Mouse (Mus musculus): ENCODE measurements around the gene Fndc8. TPM values are rescaled to one million over a fixed set of nuclear protein-coding genes. Genes with fewer than 3 reads are reported as not detected.

The Fndc8 gene
- polyA plus RNA-seq, 1 experiment from 2014 or later = 0.27 TPM

- Histone ChIP-seq H3K36me3 (no peaks in the 10 kb centered on the region), H3K27ac (replicated peaks) (no peak overlapping the region), H3K9me3 (no peaks in the 10 kb centered on the region), H3K4me1 (peaks cover 16% of the 10 kb centered on the region; the same call in 1 of the 2 replicates), H3K27me3 (0 out of 2 replicates have a peak, but pooled peaks cover 3% of the 10 kb centered on the region), H3K4me2 (replicated peaks) (peak overlapping the region; percentile 81), H3K4me3 (peak overlapping the region; percentile 68), H3K9ac (replicated peaks) (peak overlapping the region; percentile 77)
- peak; percentile 39 for ATAC-seq (ENCODE audit: low FRiP score, low read depth)
- 4% methylated on average over 36 of the region's 36 CpGs for WGBS
Observed at GRCm38 (mm10) chr11:82870173-82871030, 21.5 kb upstream of the Fndc8 start.

GRCm38 (mm10) chr11:82871031-82871446 is 20.9 kb upstream of the Fndc8 start, which contains the start of gene Rffl:
TSS of gene Rffl (minus strand) at chr11:82871210.
- no peaks in the 10 kb centered on the region for H3K9me3 ChIP-seq
- 1% methylated on average over 42 of the region's 43 CpGs for whole genome bisulfite sequencing
- H3K36me3 ChIP-seq = no peaks in the 10 kb centered on the region
- H3K9ac ChIP-seq (replicated peaks) = peak within 1 kb of the TSS; percentile 77
- H3K4me2 ChIP-seq (replicated peaks) = peak within 1 kb of the TSS; percentile 81
- no peak within 1 kb of the TSS for H3K27ac ChIP-seq (replicated peaks)
- H3K4me1 ChIP-seq = peaks cover 16% of the 10 kb centered on the region; the same call in 1 of the 2 replicates
- peak within 1 kb of the TSS; percentile 68 for H3K4me3 ChIP-seq
- peak; percentile 94 for ATAC-seq (ENCODE audit: low FRiP score, low read depth)
- 0 out of 2 replicates have a peak, but pooled peaks cover 3% of the 10 kb centered on the region for H3K27me3 ChIP-seq

- Histone ChIP-seq H3K27me3 (0 out of 2 replicates have a peak, but pooled peaks cover 3% of the 10 kb centered on the region), H3K4me2 (replicated peaks) (no peak overlapping the region), H3K4me1 (peaks cover 9% of the 10 kb centered on the region; the same call in 1 of the 2 replicates), H3K9me3 (no peaks in the 10 kb centered on the region), H3K27ac (replicated peaks) (no peak overlapping the region), H3K4me3 (no peak overlapping the region), H3K36me3 (peaks cover 11% of the 10 kb centered on the region), H3K9ac (replicated peaks) (no peak overlapping the region)
- ATAC-seq (ENCODE audit: low FRiP score, low read depth) = no peak
- 87% methylated on average over 5 of the region's 5 CpGs for WGBS
Observed at GRCm38 (mm10) chr11:82874924-82875323, 17.0 kb upstream of the Fndc8 start.

- H3K9me3 ChIP-seq = no peaks in the 10 kb centered on the region
- H3K27ac ChIP-seq (replicated peaks) = no peak overlapping the region
- H3K36me3 ChIP-seq = peaks cover 14% of the 10 kb centered on the region
- H3K27me3 ChIP-seq = no peaks in the 10 kb centered on the region
- no peak for ATAC-seq (ENCODE audit: low FRiP score, low read depth)
- no peak overlapping the region for H3K9ac ChIP-seq (replicated peaks)
- no peak overlapping the region for H3K4me2 ChIP-seq (replicated peaks)
- WGBS = 91% methylated on average over 5 of the region's 5 CpGs
- peaks cover 3% of the 10 kb centered on the region; the same call in 1 of the 2 replicates for H3K4me1 ChIP-seq
- no peak overlapping the region for H3K4me3 ChIP-seq
Observed at GRCm38 (mm10) chr11:82875631-82876030, 16.3 kb upstream of the Fndc8 start.

- no peak for ATAC-seq (ENCODE audit: low FRiP score, low read depth)
- Histone ChIP-seq H3K36me3 (peaks cover 23% of the 10 kb centered on the region), H3K4me1 (no peaks in the 10 kb centered on the region), H3K27me3 (no peaks in the 10 kb centered on the region), H3K27ac (replicated peaks) (no peak overlapping the region), H3K4me2 (replicated peaks) (no peak overlapping the region), H3K4me3 (no peak overlapping the region), H3K9me3 (no peaks in the 10 kb centered on the region), H3K9ac (replicated peaks) (no peak overlapping the region)
- 87% methylated on average over 7 of the region's 7 CpGs for WGBS
Observed at GRCm38 (mm10) chr11:82877726-82878344, 14.1 kb upstream of the Fndc8 start.

GRCm38 (mm10) chr11:82883180-82883579 is 8.7 kb upstream of the Fndc8 start:
- Histone ChIP-seq H3K4me3 (no peak overlapping the region), H3K27me3 (no peaks in the 10 kb centered on the region), H3K27ac (replicated peaks) (no peak overlapping the region), H3K9me3 (no peaks in the 10 kb centered on the region), H3K9ac (replicated peaks) (no peak overlapping the region), H3K36me3 (peaks cover 23% of the 10 kb centered on the region), H3K4me2 (replicated peaks) (no peak overlapping the region), H3K4me1 (no peaks in the 10 kb centered on the region)
- 71% methylated on average over 8 of the region's 8 CpGs for WGBS
- no peak for ATAC-seq (ENCODE audit: low FRiP score, low read depth)

GRCm38 (mm10) chr11:82886559-82886958 is 5.4 kb upstream of the Fndc8 start:
- Histone ChIP-seq H3K36me3 (peaks cover 10% of the 10 kb centered on the region; the same call in 1 of the 2 replicates), H3K9ac (replicated peaks) (no peak overlapping the region), H3K4me2 (replicated peaks) (no peak overlapping the region), H3K4me1 (peaks cover 12% of the 10 kb centered on the region), H3K4me3 (no peak overlapping the region), H3K27me3 (peaks cover 1% of the 10 kb centered on the region; the same call in 1 of the 2 replicates), H3K9me3 (no peaks in the 10 kb centered on the region), H3K27ac (replicated peaks) (no peak overlapping the region)
- WGBS = 84% methylated on average over 3 of the region's 3 CpGs
- no peak for ATAC-seq (ENCODE audit: low FRiP score, low read depth)

GRCm38 (mm10) chr11:82888491-82888946 is 3.4 kb upstream of the Fndc8 start:
- ATAC-seq (ENCODE audit: low FRiP score, low read depth) = no peak
- H3K4me3 ChIP-seq = no peak overlapping the region
- no peaks in the 10 kb centered on the region for H3K36me3 ChIP-seq
- peaks cover 12% of the 10 kb centered on the region for H3K4me1 ChIP-seq
- peaks cover 12% of the 10 kb centered on the region for H3K27me3 ChIP-seq
- H3K9ac ChIP-seq (replicated peaks) = peak overlapping the region; percentile 15; the same call in 1 of the 2 replicates
- no peaks in the 10 kb centered on the region for H3K9me3 ChIP-seq
- no peak overlapping the region for H3K27ac ChIP-seq (replicated peaks)
- WGBS = 74% methylated on average over 10 of the region's 10 CpGs
- H3K4me2 ChIP-seq (replicated peaks) = 0 out of 2 replicates have a peak overlapping the region, but pooled peaks have one; percentile 79

- H3K9ac ChIP-seq (replicated peaks) = peak overlapping the region; percentile 72
- H3K4me1 ChIP-seq = peaks cover 12% of the 10 kb centered on the region
- peaks cover 12% of the 10 kb centered on the region for H3K27me3 ChIP-seq
- H3K36me3 ChIP-seq = no peaks in the 10 kb centered on the region
- H3K4me3 ChIP-seq = peak overlapping the region; percentile 71
- WGBS = 8% methylated on average over 31 of the region's 31 CpGs
- H3K4me2 ChIP-seq (replicated peaks) = peak overlapping the region; percentile 79
- peak overlapping the region; percentile 42; the same call in 1 of the 2 replicates for H3K27ac ChIP-seq (replicated peaks)
- ATAC-seq (ENCODE audit: low FRiP score, low read depth) = peak; percentile 34; the same call in 1 of the 2 replicates
- H3K9me3 ChIP-seq = no peaks in the 10 kb centered on the region
Observed at GRCm38 (mm10) chr11:82889524-82890341, 2.2 kb upstream of the Fndc8 start.

- Histone ChIP-seq H3K4me3 (peak within 1 kb of the TSS; percentile 71), H3K9me3 (no peaks in the 10 kb centered on the region), H3K27ac (replicated peaks) (peak within 1 kb of the TSS; percentile 42; the same call in 1 of the 2 replicates), H3K4me2 (replicated peaks) (peak within 1 kb of the TSS; percentile 79), H3K4me1 (peaks cover 12% of the 10 kb centered on the region), H3K36me3 (no peaks in the 10 kb centered on the region), H3K9ac (replicated peaks) (peak within 1 kb of the TSS; percentile 72), H3K27me3 (peaks cover 12% of the 10 kb centered on the region)
- WGBS = under 1% methylated on average over 26 of the region's 26 CpGs
- ATAC-seq (ENCODE audit: low FRiP score, low read depth) = peak; percentile 92
Observed at GRCm38 (mm10) chr11:82890342-82890762, 1.6 kb upstream of the Fndc8 start, which contains the start of gene Rad51d. TSS of gene Rad51d (minus strand) at chr11:82890614.

GRCm38 (mm10) chr11:82897478-82897877 is 5.6 kb downstream of the Fndc8 start:
- no peak overlapping the region for H3K27ac ChIP-seq (replicated peaks)
- H3K9me3 ChIP-seq = no peaks in the 10 kb centered on the region
- WGBS = 85% methylated on average over 10 of the region's 10 CpGs
- no peak overlapping the region for H3K4me3 ChIP-seq
- no peak overlapping the region for H3K9ac ChIP-seq (replicated peaks)
- no peaks in the 10 kb centered on the region for H3K4me1 ChIP-seq
- H3K4me2 ChIP-seq (replicated peaks) = no peak overlapping the region
- H3K27me3 ChIP-seq = peaks cover 2% of the 10 kb centered on the region; the same call in 1 of the 2 replicates
- peaks cover 50% of the 10 kb centered on the region for H3K36me3 ChIP-seq
- no peak for ATAC-seq (ENCODE audit: low FRiP score, low read depth)

All from midbrain, embryonic 12.5 days (tissue).